Comparison of ENCODE assay signal across 11 mouse cellular contexts in the genomic region with DNA sequence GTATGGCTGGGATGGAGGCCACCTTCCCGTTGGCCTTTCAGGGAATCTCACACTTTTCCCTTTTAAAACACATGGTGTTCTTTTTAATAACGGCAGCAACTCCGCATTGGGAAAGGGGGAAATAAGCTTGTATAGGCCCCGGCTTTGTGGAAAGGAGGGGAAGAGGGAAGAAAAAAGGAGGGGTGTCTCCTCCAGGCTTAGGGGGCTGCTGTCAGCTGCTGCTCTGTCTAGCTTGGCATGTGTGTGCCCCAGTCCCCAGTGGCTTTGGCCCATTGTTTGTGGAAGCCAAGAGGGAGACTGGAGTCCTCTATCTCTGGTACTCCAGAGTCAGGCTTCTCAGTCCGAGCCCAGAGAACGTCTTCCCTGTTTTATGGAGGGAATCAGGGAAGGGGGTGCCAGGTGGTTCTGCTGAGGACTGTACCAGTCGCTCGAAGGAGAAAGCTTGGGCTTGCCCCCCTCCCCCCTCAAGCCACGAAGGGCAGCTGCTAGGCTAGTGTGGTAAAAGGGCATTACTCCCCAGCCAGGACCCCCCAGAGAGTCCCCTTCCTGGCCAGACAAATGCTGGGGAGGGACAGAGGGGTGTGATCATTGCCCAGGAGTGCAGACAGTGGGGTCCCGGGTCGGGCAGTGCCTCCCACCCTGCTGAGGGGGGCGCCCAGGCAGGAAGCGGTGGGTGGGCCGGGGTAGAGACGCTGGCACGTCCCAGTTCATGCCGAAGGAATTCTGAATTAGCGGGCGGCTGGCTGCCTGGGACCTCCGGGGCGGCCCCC. TPM values are rescaled to one million over a fixed set of nuclear protein-coding genes. Genes with fewer than 3 reads are reported as not detected.
A peak's percentile ranks its signal among the peaks of the same experiment; 100 is the strongest.
DNase-seq lines count a peak whose midpoint lies in the region; ATAC-seq and TF ChIP-seq lines count a peak whose summit lies in the region.
"Had no signal": no experiment of that assay in that cellular context is flagged by ENCODE, and none has a peak within 500 bp of the region (broad histone marks: within the 10 kb centered on the region; RNA-seq: fewer than 3 reads in every experiment).

No protein-coding gene starts in this region.

- DNase-seq in kidney, postnatal 25 days, result no peak
- DNase-seq in Muller cell, postnatal 12 days (ENCODE audit: inconsistent ontology term), result peak; percentile 45
- DNase-seq in forebrain, embryonic 14.5 days (ENCODE audit: low spot score), result no peak
- DNase-seq in cerebellum, adult 9-11 months, result no peak
- no peak for DNase-seq in layer of hippocampus, adult 8-10 months (ENCODE audit: low spot score in 2 of 2)
- DNase-seq: gastrocnemius, postnatal 14 days; right cerebral cortex, postnatal 14 days had no signal

- H3K27me3 ChIP-seq in kidney, embryonic 14.5 days (ENCODE audit: control insufficient read depth, insufficient read depth, low read length), result peaks cover 97% of the 10 kb centered on the region
- peaks cover 99% of the 10 kb centered on the region for H3K27me3 ChIP-seq in forebrain, embryonic 14.5 days (replicated peaks; ENCODE audit: control insufficient read depth, insufficient read depth, low read length)
- H3K27me3 ChIP-seq in limb, embryonic 15.5 days, result peaks cover 88% of the 10 kb centered on the region
- H3K27me3 ChIP-seq in intestine, postnatal 0 days (replicated peaks; ENCODE audit: control insufficient read depth, insufficient read depth, low read length), result peaks cover 94% of the 10 kb centered on the region

- peak overlapping the region; percentile 22 for H3K4me2 ChIP-seq in kidney, embryonic 14.5 days (replicated peaks; ENCODE audit: low read depth, low read length)
- H3K4me2 ChIP-seq in forebrain, embryonic 14.5 days (ENCODE audit: low read length), result no peak overlapping the region
- peak overlapping the region; percentile 89 for H3K4me2 ChIP-seq in limb, embryonic 15.5 days
- H3K4me2 ChIP-seq in intestine, postnatal 0 days (replicated peaks; ENCODE audit: low read depth), result no peak overlapping the region

- H3K36me3 ChIP-seq in kidney, embryonic 14.5 days (ENCODE audit: control insufficient read depth, insufficient read depth, low read length), result no peaks in the 10 kb centered on the region
- no peaks in the 10 kb centered on the region for H3K36me3 ChIP-seq in forebrain, embryonic 14.5 days (ENCODE audit: control insufficient read depth, insufficient read depth, low read length)
- H3K36me3 ChIP-seq in limb, embryonic 15.5 days, result no peaks in the 10 kb centered on the region
- no peaks in the 10 kb centered on the region for H3K36me3 ChIP-seq in intestine, postnatal 0 days (ENCODE audit: control insufficient read depth, insufficient read depth)

- ATAC-seq in kidney, embryonic 14.5 days (ENCODE audit: low FRiP score, low TSS enrichment), result no peak
- no peak for ATAC-seq in forebrain, embryonic 14.5 days
- ATAC-seq in limb, embryonic 15.5 days (ENCODE audit: insufficient number of reproducible peaks, low FRiP score, low TSS enrichment, low read depth), result no peak
- no peak for ATAC-seq in intestine, postnatal 0 days

- 2% methylated on average over 21 of the region's 21 CpGs for WGBS in kidney, embryonic 14.5 days
- 3% methylated on average over 21 of the region's 21 CpGs for WGBS in forebrain, embryonic 14.5 days
- 3% methylated on average over 18 of the region's 21 CpGs for WGBS in limb, embryonic 15.5 days
- WGBS in intestine, postnatal 0 days, result 8% methylated on average over 19 of the region's 21 CpGs

- no peak for TF ChIP-seq CTCF in intestine, postnatal 0 days (IDR thresholded peaks at IDR 0.05; ENCODE audit: low read depth)

- peaks cover 11% of the 10 kb centered on the region; the same call in 1 of the 2 replicates for H3K4me1 ChIP-seq in kidney, embryonic 14.5 days (ENCODE audit: control insufficient read depth, insufficient read depth, low read length)
- H3K4me1 ChIP-seq in forebrain, embryonic 14.5 days (ENCODE audit: control insufficient read depth, insufficient read depth, low read length), result 0 out of 2 replicates have a peak, but pooled peaks cover 3% of the 10 kb centered on the region
- peaks cover 67% of the 10 kb centered on the region for H3K4me1 ChIP-seq in limb, embryonic 15.5 days
- no peaks in the 10 kb centered on the region for H3K4me1 ChIP-seq in intestine, postnatal 0 days (replicated peaks; ENCODE audit: control insufficient read depth, insufficient read depth, low read length)

- no peak overlapping the region for H3K9ac ChIP-seq in kidney, embryonic 14.5 days (ENCODE audit: low read depth, low read length)
- no peak overlapping the region for H3K9ac ChIP-seq in forebrain, embryonic 14.5 days (ENCODE audit: low read length)
- 0 out of 2 replicates have a peak overlapping the region, but pooled peaks have one; percentile 31 for H3K9ac ChIP-seq in limb, embryonic 15.5 days
- H3K9ac ChIP-seq in intestine, postnatal 0 days (ENCODE audit: low read depth, low read length), result no peak overlapping the region

- no peaks in the 10 kb centered on the region for H3K9me3 ChIP-seq in kidney, embryonic 14.5 days (ENCODE audit: control insufficient read depth, low read length)
- no peaks in the 10 kb centered on the region for H3K9me3 ChIP-seq in forebrain, embryonic 14.5 days (replicated peaks; ENCODE audit: control insufficient read depth, low read length)
- no peaks in the 10 kb centered on the region for H3K9me3 ChIP-seq in limb, embryonic 15.5 days
- no peaks in the 10 kb centered on the region for H3K9me3 ChIP-seq in intestine, postnatal 0 days (ENCODE audit: control insufficient read depth)

- no peak overlapping the region for H3K27ac ChIP-seq in kidney, embryonic 14.5 days (ENCODE audit: low read depth, low read length)
- peak overlapping the region; percentile 2; the same call in 1 of the 2 replicates for H3K27ac ChIP-seq in forebrain, embryonic 14.5 days (ENCODE audit: low read depth, low read length)
- H3K27ac ChIP-seq in limb, embryonic 15.5 days, result peak overlapping the region; percentile 68
- no peak overlapping the region for H3K27ac ChIP-seq in intestine, postnatal 0 days (ENCODE audit: low read depth, low read length)

- H3K4me3 ChIP-seq in kidney, embryonic 14.5 days (ENCODE audit: low read length), result peak overlapping the region; percentile 40
- no peak overlapping the region for H3K4me3 ChIP-seq in forebrain, embryonic 14.5 days (ENCODE audit: low read depth, low read length)
- peak overlapping the region; percentile 53 for H3K4me3 ChIP-seq in limb, embryonic 15.5 days
- H3K4me3 ChIP-seq in intestine, postnatal 0 days (ENCODE audit: low read depth, low read length), result no peak overlapping the region

RNA-seq across cellular contexts. Expression of gene Crlf1, which starts 2.2 kb away (rescaled TPM):
- polyA plus RNA-seq in kidney, embryonic 14.5 days (2014; fragmentation: Nextera tagmentation; extraction: Ambion mirVana), result 26.7 and 34.8 TPM in 2 replicates
- 1.7 and 3.2 TPM in 2 replicates for polyA plus RNA-seq in forebrain, embryonic 14.5 days (2014; fragmentation: Nextera tagmentation; extraction: Ambion mirVana)
- 91.2 and 97.7 TPM in 2 replicates for polyA plus RNA-seq in limb, embryonic 15.5 days (2015; fragmentation: Nextera tagmentation; extraction: Ambion mirVana)
- 10 to 100 TPM; 20.4 to 31.5 (median 30.1) TPM for total RNA-seq in layer of hippocampus, adult 8-10 months (2022)
- polyA plus RNA-seq in intestine, postnatal 0 days (2015; fragmentation: Nextera tagmentation; extraction: Ambion mirVana), result 0.61 and 0.81 TPM in 2 replicates

RNA-seq across cellular contexts. Expression of gene Tmem59l, which starts 8.0 kb away (rescaled TPM):
- 8.5 and 12.4 TPM in 2 replicates for polyA plus RNA-seq in kidney, embryonic 14.5 days (2014; fragmentation: Nextera tagmentation; extraction: Ambion mirVana)
- 84.4 and 87.4 TPM in 2 replicates for polyA plus RNA-seq in forebrain, embryonic 14.5 days (2014; fragmentation: Nextera tagmentation; extraction: Ambion mirVana)
- 6.9 and 9.6 TPM in 2 replicates for polyA plus RNA-seq in limb, embryonic 15.5 days (2015; fragmentation: Nextera tagmentation; extraction: Ambion mirVana)
- 100 to 1,000 TPM; 284 to 307 (median 293) TPM for total RNA-seq in layer of hippocampus, adult 8-10 months (2022)
- polyA plus RNA-seq in intestine, postnatal 0 days (2015; fragmentation: Nextera tagmentation; extraction: Ambion mirVana), result 2.3 and 2.4 TPM in 2 replicates
- total RNA-seq: CH12.LX; gastrocnemius, postnatal 14 days had no signal

RNA-seq across cellular contexts. Expression of gene Rex1bd, which starts 11.4 kb away (rescaled TPM):
- 129 and 151 TPM in 2 replicates for polyA plus RNA-seq in kidney, embryonic 14.5 days (2014; fragmentation: Nextera tagmentation; extraction: Ambion mirVana)
- 174 and 199 TPM in 2 replicates for polyA plus RNA-seq in forebrain, embryonic 14.5 days (2014; fragmentation: Nextera tagmentation; extraction: Ambion mirVana)
- 136 and 149 TPM in 2 replicates for polyA plus RNA-seq in limb, embryonic 15.5 days (2015; fragmentation: Nextera tagmentation; extraction: Ambion mirVana)
- 100 to 1,000 TPM in 2 of 4 experiments, 10 to 100 TPM in 2; 86.4 to 104 (median 97.3) TPM for total RNA-seq in layer of hippocampus, adult 8-10 months (2022)
- 145 and 148 TPM in 2 replicates for polyA plus RNA-seq in intestine, postnatal 0 days (2015; fragmentation: Nextera tagmentation; extraction: Ambion mirVana)

RNA-seq across cellular contexts. Expression of gene Uba52, which starts 15.4 kb away (rescaled TPM):
- polyA plus RNA-seq in kidney, embryonic 14.5 days (2014; fragmentation: Nextera tagmentation; extraction: Ambion mirVana), result 1,078 and 1,559 TPM in 2 replicates
- 709 and 911 TPM in 2 replicates for polyA plus RNA-seq in forebrain, embryonic 14.5 days (2014; fragmentation: Nextera tagmentation; extraction: Ambion mirVana)
- polyA plus RNA-seq in limb, embryonic 15.5 days (2015; fragmentation: Nextera tagmentation; extraction: Ambion mirVana), result 859 and 940 TPM in 2 replicates
- 1,000 to 10,000 TPM in 2 of 4 experiments, 100 to 1,000 TPM in 2; 772 to 1,065 (median 933) TPM for total RNA-seq in layer of hippocampus, adult 8-10 months (2022)
- polyA plus RNA-seq in intestine, postnatal 0 days (2015; fragmentation: Nextera tagmentation; extraction: Ambion mirVana), result 805 and 863 TPM in 2 replicates

RNA-seq across cellular contexts. Expression of gene Klhl26, which starts 18.4 kb away (rescaled TPM):
- polyA plus RNA-seq in kidney, embryonic 14.5 days (2014; fragmentation: Nextera tagmentation; extraction: Ambion mirVana), result 14.4 and 19.2 TPM in 2 replicates
- polyA plus RNA-seq in forebrain, embryonic 14.5 days (2014; fragmentation: Nextera tagmentation; extraction: Ambion mirVana), result 19.3 and 19.6 TPM in 2 replicates
- polyA plus RNA-seq in limb, embryonic 15.5 days (2015; fragmentation: Nextera tagmentation; extraction: Ambion mirVana), result 27.9 and 28.2 TPM in 2 replicates
- 10 to 100 TPM; 48.4 to 56.6 (median 53.1) TPM for total RNA-seq in layer of hippocampus, adult 8-10 months (2022)
- 9.3 and 10.5 TPM in 2 replicates for polyA plus RNA-seq in intestine, postnatal 0 days (2015; fragmentation: Nextera tagmentation; extraction: Ambion mirVana)

Comparison
In these comparisons a context has a peak if more than half of its experiments do, and no peak if none do; other contexts are left out.
1. H3K27ac ChIP-seq: peak in forebrain, embryonic 14.5 days (single experiment) and limb, embryonic 15.5 days (single experiment); none in kidney, embryonic 14.5 days (single experiment) and intestine, postnatal 0 days (single experiment).
2. H3K4me2 ChIP-seq: peak in kidney, embryonic 14.5 days (single experiment) and limb, embryonic 15.5 days (single experiment); none in forebrain, embryonic 14.5 days (single experiment) and intestine, postnatal 0 days (single experiment).
3. H3K4me3 ChIP-seq: peak in kidney, embryonic 14.5 days (single experiment) and limb, embryonic 15.5 days (single experiment); none in forebrain, embryonic 14.5 days (single experiment) and intestine, postnatal 0 days (single experiment).